Mouse (Mus musculus) testis, postnatal 14 days (tissue): Measurements from ENCODE around the gene B4galnt2.
A peak's percentile ranks its signal among the peaks of the same experiment; 100 is the strongest.
"Not testable (repeated sequence)": the region's sequence is repeated elsewhere in the genome, so short reads cannot be mapped to it uniquely, and the experiment has no call there.

Source experiments
- DNase-seq: peaks from one replicate; pipeline ENCODE4 v3.0.0; 2021; ENCODE audit warnings: low spot score

Gene B4galnt2

GRCm38 (mm10) chr11:95914571-95914991, at the start of gene B4galnt2:
Gene B4galnt2 (minus strand): TSS chr11:95914891.
- DNase-seq, result peak; percentile 32

- DNase-seq, result no peak
These were observed 48.6 kb upstream of the B4galnt2 start for GRCm38 (mm10) chr11:95963304-95963703.

GRCm38 (mm10) chr11:95959152-95959551, 44.5 kb upstream of the B4galnt2 start:
- DNase-seq, result no peak

GRCm38 (mm10) chr11:95958251-95958650, 43.6 kb upstream of the B4galnt2 start:
- DNase-seq, result no peak

GRCm38 (mm10) chr11:95957407-95957806, 42.7 kb upstream of the B4galnt2 start:
- DNase-seq, result no peak

DNA sequence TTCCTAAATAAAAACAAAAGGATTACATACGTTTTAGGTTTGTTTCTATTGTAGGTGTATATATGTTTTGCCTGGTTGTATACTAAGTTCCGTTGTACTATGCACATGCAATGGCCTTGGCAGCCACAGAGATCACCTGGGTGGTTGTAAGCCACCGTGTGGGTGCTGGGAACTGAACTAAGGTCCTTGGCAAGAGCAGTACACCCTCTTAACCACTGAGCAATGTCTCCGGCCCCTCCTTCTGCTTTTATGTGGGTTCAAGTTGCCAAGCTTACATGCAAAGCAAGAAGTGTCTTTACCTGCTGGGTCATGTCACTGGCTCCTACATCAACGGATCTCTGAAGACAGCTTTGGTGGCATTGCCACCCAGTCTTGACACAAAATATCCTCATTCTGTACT, 38.6 kb upstream of the B4galnt2 start:
- no peak for DNase-seq

- DNase-seq, result no peak
These were observed 31.3 kb upstream of the B4galnt2 start for GRCm38 (mm10) chr11:95945838-95946472.

- DNase-seq, result no peak
These were observed 25.3 kb upstream of the B4galnt2 start for GRCm38 (mm10) chr11:95939828-95940507.

DNA sequence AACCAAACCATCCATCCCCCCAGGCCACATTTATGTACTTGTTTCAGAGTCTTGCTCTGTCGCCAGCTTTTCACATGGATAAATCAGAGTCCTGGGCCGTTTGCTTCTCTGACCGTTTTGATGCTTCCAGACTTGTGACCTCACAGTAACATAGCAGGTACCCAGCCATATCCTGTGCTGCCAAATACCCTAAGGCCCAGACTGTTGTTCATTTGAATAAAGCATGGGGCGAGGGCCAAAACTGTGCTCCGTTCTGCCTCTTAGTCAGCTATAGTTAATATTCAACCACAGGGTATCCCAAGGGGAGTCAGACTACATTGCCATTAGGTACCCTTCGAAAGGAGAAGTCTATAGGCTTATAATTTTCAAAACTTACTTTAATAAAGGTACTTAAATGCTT, 21.7 kb upstream of the B4galnt2 start:
- no peak for DNase-seq

GRCm38 (mm10) chr11:95932168-95932567, 17.5 kb upstream of the B4galnt2 start:
- not testable (repeated sequence) for DNase-seq

DNA sequence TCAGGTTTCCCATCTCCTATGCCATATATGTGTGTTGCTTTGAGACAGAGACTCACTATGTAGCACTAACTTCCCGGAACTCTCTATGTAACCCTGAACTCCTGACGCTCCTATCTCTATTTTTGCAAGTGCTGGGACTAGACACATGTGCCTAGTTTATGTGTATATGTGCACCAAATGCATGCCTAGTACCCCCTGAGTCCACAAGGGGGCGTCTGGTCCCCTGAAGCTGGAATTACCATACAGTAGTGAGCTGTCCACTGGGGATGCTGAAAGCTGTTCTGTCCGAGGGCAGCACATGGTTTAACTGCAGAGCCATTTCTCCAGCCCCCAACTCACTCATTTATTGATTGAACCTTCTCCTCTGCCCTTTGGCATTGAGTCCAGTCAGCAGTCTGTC, 11.7 kb upstream of the B4galnt2 start:
- DNase-seq, result no peak

GRCm38 (mm10) chr11:95925976-95926375, 11.3 kb upstream of the B4galnt2 start:
- no peak for DNase-seq

GRCm38 (mm10) chr11:95924215-95924614, 9.5 kb upstream of the B4galnt2 start:
- DNase-seq, result no peak

DNA sequence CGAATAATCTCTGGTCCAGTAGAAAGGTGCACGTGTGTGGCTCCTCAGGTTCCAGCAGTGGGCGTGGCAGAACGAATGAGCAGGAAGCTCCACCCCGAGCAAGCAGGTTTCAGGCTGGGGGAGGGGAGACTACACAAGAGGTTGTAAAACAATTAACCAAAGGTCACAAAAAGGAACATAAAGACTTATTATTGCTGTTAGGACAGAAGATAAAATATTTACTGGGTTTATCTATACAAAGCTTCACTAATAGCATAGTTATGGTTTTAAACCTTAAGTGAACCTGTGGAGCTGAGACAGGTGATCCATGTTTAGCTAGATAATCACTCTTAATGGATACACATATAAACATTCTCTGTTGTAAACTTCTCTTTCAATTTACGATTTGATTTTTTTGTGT, 8.8 kb upstream of the B4galnt2 start:
- not testable (repeated sequence) for DNase-seq

GRCm38 (mm10) chr11:95921991-95922621, 7.4 kb upstream of the B4galnt2 start:
- no peak for DNase-seq

- DNase-seq, result no peak
These were observed 1.7 kb upstream of the B4galnt2 start for GRCm38 (mm10) chr11:95916426-95916825.

DNA sequence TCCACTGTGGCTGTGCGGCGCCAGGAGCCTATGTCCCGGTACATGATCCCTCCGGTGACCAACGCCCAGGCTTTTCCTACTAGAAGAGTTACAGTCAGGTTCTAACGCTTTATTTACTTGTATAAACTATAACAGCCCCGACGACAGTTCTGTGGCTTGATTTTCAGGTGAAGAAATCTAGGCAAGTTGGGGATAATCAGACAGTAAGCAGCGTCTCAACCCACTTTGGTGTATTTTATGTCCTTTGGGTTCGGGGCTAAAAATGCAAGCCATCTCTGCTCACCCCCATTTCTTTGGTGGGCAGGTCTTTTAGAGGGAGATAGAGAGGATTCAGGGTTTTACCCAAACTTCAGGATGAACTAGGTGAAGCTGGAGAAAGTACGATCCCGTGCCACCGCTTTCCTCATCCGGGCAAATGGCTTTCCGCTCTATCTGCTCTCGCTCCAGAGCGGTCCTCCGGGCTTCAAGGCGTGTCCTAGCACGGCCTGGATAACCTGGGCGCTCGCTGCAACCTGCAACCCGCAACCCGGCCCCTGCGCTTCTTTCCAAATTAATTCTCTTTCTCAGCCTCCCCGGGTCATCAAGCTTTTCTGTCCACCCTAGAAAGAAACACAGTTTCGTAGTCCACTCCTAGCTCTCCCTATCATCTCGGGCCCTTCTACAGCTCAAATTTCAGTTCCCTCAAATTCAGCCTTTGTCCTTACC, 467 bp upstream of the B4galnt2 start:
- peak; percentile 32 for DNase-seq

DNA sequence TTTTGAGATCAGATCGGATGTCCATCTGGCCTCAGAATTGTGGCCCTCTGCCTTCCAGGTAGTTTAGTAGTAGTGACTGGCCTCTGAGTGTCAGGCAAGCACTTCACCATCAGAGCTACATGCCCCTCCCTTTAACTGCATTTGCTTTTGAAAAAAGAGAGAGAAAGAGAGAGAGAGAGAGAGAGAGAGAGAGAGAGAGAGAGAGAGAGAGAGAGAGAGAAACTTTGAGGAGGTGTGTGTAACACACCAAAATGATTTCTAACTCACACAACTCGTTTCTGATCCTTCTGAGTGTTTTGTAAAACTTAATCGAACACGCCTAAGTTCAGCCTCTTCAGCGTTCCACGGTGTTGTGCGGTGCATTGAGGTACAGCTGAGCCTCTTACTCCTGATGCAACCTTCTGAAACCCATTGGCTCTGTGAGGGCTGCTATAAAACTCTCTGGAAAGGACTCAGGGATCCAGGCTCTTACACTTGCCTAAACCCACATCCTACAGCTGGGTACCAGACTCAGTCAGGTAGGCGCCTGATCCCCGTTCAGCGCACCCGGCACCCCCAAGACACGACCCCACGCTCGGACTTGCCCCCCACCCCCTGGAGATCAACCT, 628 bp downstream of the B4galnt2 start:
- no peak for DNase-seq

- DNase-seq, result no peak
These were observed 3.1 kb downstream of the B4galnt2 start for GRCm38 (mm10) chr11:95911579-95911978.

GRCm38 (mm10) chr11:95907805-95908524, 6.7 kb downstream of the B4galnt2 start:
- DNase-seq, result no peak

DNA sequence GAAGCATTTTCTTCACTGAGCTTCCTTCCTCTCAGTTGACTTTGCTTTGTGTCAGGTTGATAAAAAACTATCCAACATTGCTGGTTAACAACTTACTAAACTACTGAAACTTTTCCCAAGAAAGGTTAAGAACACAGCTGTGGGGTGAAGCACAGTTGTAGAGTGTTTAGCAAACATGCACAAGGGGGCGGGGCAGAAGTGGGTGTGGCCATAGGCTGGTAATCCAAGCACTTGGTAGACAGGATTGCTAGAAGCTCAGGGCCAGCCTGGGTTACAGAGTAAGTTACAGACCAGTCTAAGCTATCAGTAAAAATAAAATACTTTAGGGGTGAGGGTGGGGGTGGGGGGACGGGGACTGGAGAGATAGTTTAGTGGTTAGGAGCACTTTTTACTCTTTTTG, 10.4 kb downstream of the B4galnt2 start:
- no peak for DNase-seq
